Mouse (Mus musculus): ENCODE data around the gene Morc1. TPM values are rescaled to one million over a fixed set of nuclear protein-coding genes. Genes with fewer than 3 reads are reported as not detected.

The Morc1 gene
- total and polyA plus RNA-seq, 3 experiments = 0.64 TPM; not detected in 2

GRCm38 (mm10) chr16:48437476-48437875 lies 6.4 kb downstream of the Morc1 start:
- H3K27me3 ChIP-seq (replicated peaks) = no peaks in the 10 kb centered on the region
- TF ChIP-seq RAD21 (IDR thresholded peaks at IDR 0.05; ENCODE audit: low read depth, low read length) = no peak
- TF ChIP-seq ELF1 (IDR thresholded peaks at IDR 0.05; ENCODE audit: low read depth, low read length) = no peak
- no peak for TF ChIP-seq JUND (conservative IDR thresholded peaks at IDR 0.05; ENCODE audit: low read depth, low read length)
- in situ Hi-C loops (cut with MboI; ENCODE audit: low pct_ligation_motif_present, low pct_unique_long_range_greater_than_20kb, low sequenced_read_pairs) (no loop called here), dilution Hi-C loops (cut with MboI; ENCODE audit: extremely low pct_ligation_motif_present, extremely low pct_unique_long_range_greater_than_20kb, low sequenced_read_pairs) (no loop called here)
- H3K4me2 ChIP-seq (ENCODE audit: insufficient read depth, low read depth, poor library complexity, severe bottlenecking) = no peak overlapping the region
- no peak for DNase-seq (ENCODE audit: extremely low read depth)
- no peak overlapping the region for H3K9ac ChIP-seq (ENCODE audit: insufficient read depth, low read depth)
- no peak overlapping the region for H3K4me3 ChIP-seq (replicated peaks in 1 of 3; ENCODE audit: low read depth in 2 of 3, low read length in 2 of 3, poor library complexity in 1 of 3)
- H3K36me3 ChIP-seq (replicated peaks in 1 of 2; ENCODE audit: control insufficient read depth in 1 of 2, insufficient read depth in 1 of 2, low read length in 1 of 2) = no peaks in the 10 kb centered on the region
- no peaks in the 10 kb centered on the region for H3K79me2 ChIP-seq (replicated peaks; ENCODE audit: control insufficient read depth, extremely low read depth, insufficient read depth, poor library complexity, severe bottlenecking)
- peaks cover 62% of the 10 kb centered on the region for H3K9me3 ChIP-seq (replicated peaks; ENCODE audit: low read length)
- no peaks in the 10 kb centered on the region for H3K4me1 ChIP-seq (ENCODE audit: control insufficient read depth in 1 of 2, insufficient read depth in 2 of 2)
- H3K27ac ChIP-seq (ENCODE audit: insufficient read depth, low read depth) = no peak overlapping the region

- H3K36me3 ChIP-seq (replicated peaks in 1 of 2; ENCODE audit: control insufficient read depth in 1 of 2, insufficient read depth in 1 of 2, low read length in 1 of 2) = no peaks in the 10 kb centered on the region
- no peak overlapping the region for H3K27ac ChIP-seq (ENCODE audit: insufficient read depth, low read depth)
- no peaks in the 10 kb centered on the region for H3K27me3 ChIP-seq (replicated peaks)
- TF ChIP-seq E2F4 (IDR thresholded peaks at IDR 0.05; ENCODE audit: insufficient replicate concordance, low read depth, low read length) (no peak), MAX (IDR thresholded peaks at IDR 0.05; ENCODE audit: low read length) (no peak), GABPA (IDR thresholded peaks at IDR 0.05; ENCODE audit: insufficient replicate concordance, low read depth, low read length) (no peak)
- H3K4me1 ChIP-seq (ENCODE audit: control insufficient read depth in 1 of 2, insufficient read depth in 2 of 2) = no peaks in the 10 kb centered on the region
- dilution Hi-C loops (cut with MboI; ENCODE audit: extremely low pct_ligation_motif_present, extremely low pct_unique_long_range_greater_than_20kb, low sequenced_read_pairs) (no loop called here), in situ Hi-C loops (cut with MboI; ENCODE audit: low pct_ligation_motif_present, low pct_unique_long_range_greater_than_20kb, low sequenced_read_pairs) (no loop called here)
- peaks cover 67% of the 10 kb centered on the region for H3K9me3 ChIP-seq (replicated peaks; ENCODE audit: low read length)
- no peak overlapping the region for H3K4me2 ChIP-seq (ENCODE audit: insufficient read depth, low read depth, poor library complexity, severe bottlenecking)
- no peaks in the 10 kb centered on the region for H3K79me2 ChIP-seq (replicated peaks; ENCODE audit: control insufficient read depth, extremely low read depth, insufficient read depth, poor library complexity, severe bottlenecking)
- no peak overlapping the region for H3K9ac ChIP-seq (ENCODE audit: insufficient read depth, low read depth)
- no peak overlapping the region for H3K4me3 ChIP-seq (replicated peaks in 1 of 3; ENCODE audit: low read depth in 2 of 3, low read length in 2 of 3, poor library complexity in 1 of 3)
- DNase-seq (ENCODE audit: extremely low read depth) = no peak
Observed at GRCm38 (mm10) chr16:48444589-48444988, 13.6 kb downstream of the Morc1 start.

- H3K9me3 ChIP-seq (replicated peaks; ENCODE audit: low read length) = peaks cover 70% of the 10 kb centered on the region
- dilution Hi-C loops (cut with MboI; ENCODE audit: extremely low pct_ligation_motif_present, extremely low pct_unique_long_range_greater_than_20kb, low sequenced_read_pairs) (no loop called here), in situ Hi-C loops (cut with MboI; ENCODE audit: low pct_ligation_motif_present, low pct_unique_long_range_greater_than_20kb, low sequenced_read_pairs) (no loop called here)
- TF ChIP-seq MYC (IDR thresholded peaks at IDR 0.05; ENCODE audit: low read depth, low read length) (no peak), ZNF384 (IDR thresholded peaks at IDR 0.05; ENCODE audit: low read depth, low read length) (no peak), ZMIZ1 (IDR thresholded peaks at IDR 0.05; ENCODE audit: low read depth, low read length) (no peak), TBP (conservative IDR thresholded peaks at IDR 0.05; ENCODE audit: low read depth, low read length) (no peak), E2F4 (IDR thresholded peaks at IDR 0.05; ENCODE audit: insufficient replicate concordance, low read depth, low read length) (no peak), POLR2AphosphoS2 (IDR thresholded peaks at IDR 0.05; ENCODE audit: low read depth, low read length) (no peak), USF1 (IDR thresholded peaks at IDR 0.05; ENCODE audit: low read depth, low read length) (no peak), JUND (conservative IDR thresholded peaks at IDR 0.05; ENCODE audit: low read depth, low read length) (no peak), IRF4 (IDR thresholded peaks at IDR 0.05; ENCODE audit: low read depth, low read length) (no peak), JUN (IDR thresholded peaks at IDR 0.05; ENCODE audit: insufficient read depth, low read depth, low read length) (no peak), USF2 (conservative IDR thresholded peaks at IDR 0.05; ENCODE audit: low read depth, low read length) (no peak), POLR2A (IDR thresholded peaks at IDR 0.05; ENCODE audit: low read depth, low read length) (no peak), RAD21 (IDR thresholded peaks at IDR 0.05; ENCODE audit: low read depth, low read length) (no peak), MEF2A (IDR thresholded peaks at IDR 0.05; ENCODE audit: borderline replicate concordance, low read depth, low read length) (no peak), SMC3 (IDR thresholded peaks at IDR 0.05; ENCODE audit: low read depth, low read length) (no peak)
- no peaks in the 10 kb centered on the region for H3K79me2 ChIP-seq (replicated peaks; ENCODE audit: control insufficient read depth, extremely low read depth, insufficient read depth, poor library complexity, severe bottlenecking)
- no peak overlapping the region for H3K4me3 ChIP-seq (replicated peaks in 1 of 3; ENCODE audit: low read depth in 2 of 3, low read length in 2 of 3, poor library complexity in 1 of 3)
- H3K36me3 ChIP-seq (replicated peaks in 1 of 2; ENCODE audit: control insufficient read depth in 1 of 2, insufficient read depth in 1 of 2, low read length in 1 of 2) = no peaks in the 10 kb centered on the region
- DNase-seq (ENCODE audit: extremely low read depth) = no peak
- no peak overlapping the region for H3K9ac ChIP-seq (ENCODE audit: insufficient read depth, low read depth)
- no peak overlapping the region for H3K27ac ChIP-seq (ENCODE audit: insufficient read depth, low read depth)
- no peaks in the 10 kb centered on the region for H3K27me3 ChIP-seq (replicated peaks)
- H3K4me1 ChIP-seq (ENCODE audit: control insufficient read depth in 1 of 2, insufficient read depth in 2 of 2) = no peaks in the 10 kb centered on the region
- H3K4me2 ChIP-seq (ENCODE audit: insufficient read depth, low read depth, poor library complexity, severe bottlenecking) = no peak overlapping the region
Observed at GRCm38 (mm10) chr16:48446161-48446925, 15.3 kb downstream of the Morc1 start.
